Mouse (Mus musculus) erythroblast, adult 5-6 weeks (primary cell): ENCODE results near the gene Me1. TPM values are rescaled to one million over a fixed set of nuclear protein-coding genes. Genes with fewer than 3 reads are reported as not detected.

Experiments used
- ATAC-seq: replicated peaks from 2 replicates; pipeline ENCODE4 v1.8.0; 2016; ENCODE audit warnings: moderate number of reproducible peaks, mild to moderate bottlenecking, moderate TSS enrichment, inconsistent platforms; ENCODE audit not compliant: poor library complexity, low FRiP score, severe bottlenecking
- total RNA-seq, 2 experiments: library from RNA; stranded (forward) in 1 of 2; stranded (reverse) in 1 of 2; fragments of 150-400 nt in 1 of 2; fragments of 200-764, 138-1000 nt in 1 of 2; gene quantifications; 2 replicates each; pipeline versions ENCODE4 v1.2.3 to v1.2.4; 2015 to 2017; ENCODE audit warnings: low replicate concordance in 2 of 2

Me1 gene
- total RNA-seq, 2 experiments from 2014 or later, result 0.58 to 2.8 TPM

DNA sequence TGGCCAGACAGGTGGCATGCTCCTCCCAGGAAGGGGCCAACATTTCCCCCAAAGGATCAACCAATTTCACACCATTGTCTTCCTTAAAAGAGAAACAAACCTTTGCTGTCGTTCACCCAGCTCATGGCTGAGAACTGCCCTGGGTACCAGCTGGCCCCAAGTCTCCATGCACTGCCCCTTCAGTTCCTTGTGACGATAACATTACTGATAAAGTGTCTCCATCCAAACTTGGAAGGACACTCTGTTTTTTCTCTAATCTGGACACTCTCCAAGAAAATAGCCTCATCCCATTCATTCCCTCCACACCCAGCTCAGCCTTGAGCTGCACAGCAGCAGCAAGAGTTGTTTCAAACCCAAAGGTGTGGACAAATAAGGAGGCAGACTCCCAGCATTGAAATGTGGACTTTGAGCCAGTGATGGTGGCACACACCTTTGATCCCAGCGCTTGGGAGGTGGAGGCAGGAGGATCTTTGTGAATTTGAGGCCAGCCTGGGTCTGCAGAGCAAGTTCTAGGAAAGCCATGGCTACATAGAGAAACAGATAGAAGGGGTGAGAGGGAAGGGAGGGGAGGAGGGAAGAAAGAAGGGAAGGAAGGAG, 126.3 kb downstream of the Me1 start:
- ATAC-seq, result no peak

DNA sequence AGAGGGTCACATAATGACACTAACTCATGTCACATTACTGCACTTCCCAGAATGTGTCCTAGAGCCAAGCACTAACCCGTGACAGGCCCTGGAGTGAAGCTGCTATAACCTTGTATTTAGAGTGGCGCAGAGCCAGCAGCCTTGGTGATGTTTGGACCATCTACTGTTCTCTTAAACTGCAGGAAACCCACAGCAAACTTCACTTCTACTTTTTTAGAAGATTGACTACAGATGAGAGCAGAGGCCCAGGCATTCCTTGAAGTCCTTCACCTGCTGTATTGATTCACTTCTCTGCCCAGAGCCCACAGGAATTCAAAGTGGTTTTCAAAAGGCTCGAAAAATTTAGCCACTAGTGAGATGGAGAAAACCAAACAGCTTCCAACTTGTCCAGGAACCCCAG, 135.2 kb downstream of the Me1 start:
- ATAC-seq, result no peak

DNA sequence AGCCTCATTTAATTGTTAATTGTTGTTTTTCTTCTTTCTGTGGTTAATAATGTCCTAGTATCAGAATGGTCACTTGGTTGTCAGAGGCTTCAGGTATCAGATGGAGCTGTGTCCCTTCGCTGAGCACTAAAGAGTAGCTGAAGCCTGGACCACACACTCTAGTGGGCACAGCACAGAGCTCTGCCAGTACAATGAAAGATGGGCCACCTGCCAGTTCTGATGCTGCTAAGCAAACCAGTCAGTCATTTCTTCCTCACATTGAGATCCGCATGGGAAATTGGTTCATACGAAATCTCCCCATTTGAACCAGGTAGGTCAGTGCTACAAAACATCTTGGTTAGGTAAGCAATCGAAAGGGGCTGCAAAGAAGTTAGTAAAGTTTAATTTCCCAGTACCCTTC, 141.1 kb downstream of the Me1 start:
- ATAC-seq, result no peak

- no peak for ATAC-seq
These were observed 141.9 kb downstream of the Me1 start for GRCm38 (mm10) chr9:86553886-86554285.

DNA sequence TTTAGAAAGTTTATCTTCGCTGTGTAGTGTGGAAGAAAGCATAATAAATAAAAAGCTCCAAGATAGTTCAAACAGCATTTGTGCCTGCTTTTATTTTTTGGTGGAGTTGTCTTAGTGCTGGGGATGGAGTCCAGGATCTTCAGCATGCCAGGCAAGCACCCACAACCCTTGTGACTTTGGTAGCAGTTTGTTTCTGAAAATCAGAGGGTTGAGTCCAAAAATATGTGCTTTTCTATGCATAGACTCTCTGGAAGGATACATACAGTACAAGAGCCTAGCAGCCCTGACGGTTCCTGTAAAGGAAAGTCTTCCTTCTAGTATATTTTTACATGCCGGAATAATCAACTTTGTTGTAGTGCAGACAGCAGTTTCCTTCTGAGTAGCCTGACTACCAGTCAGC, 145.0 kb downstream of the Me1 start:
- ATAC-seq, result no peak

GRCm38 (mm10) chr9:86549637-86550162, 146.1 kb downstream of the Me1 start:
- no peak for ATAC-seq

- no peak for ATAC-seq
These were observed 151.2 kb downstream of the Me1 start for GRCm38 (mm10) chr9:86544559-86544958.

DNA sequence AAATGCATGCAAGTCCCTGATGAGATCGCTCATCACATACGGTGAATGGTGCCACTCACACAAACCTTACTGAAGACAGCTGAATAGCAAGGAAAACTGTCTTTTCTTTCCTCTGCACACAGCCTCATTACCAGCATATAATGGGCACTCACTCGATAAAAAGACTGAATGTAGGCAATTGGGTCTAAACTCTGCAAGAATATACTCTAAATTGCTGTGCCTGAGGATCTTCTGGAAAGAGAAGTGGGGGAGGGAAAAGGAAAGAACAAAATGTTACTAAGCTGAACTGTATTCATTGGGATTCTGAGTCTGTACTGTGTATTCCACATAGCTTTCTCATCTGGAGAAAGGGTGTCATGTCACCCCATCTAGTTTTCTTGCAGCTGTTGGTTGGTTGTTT, 152.3 kb downstream of the Me1 start:
- ATAC-seq, result no peak

DNA sequence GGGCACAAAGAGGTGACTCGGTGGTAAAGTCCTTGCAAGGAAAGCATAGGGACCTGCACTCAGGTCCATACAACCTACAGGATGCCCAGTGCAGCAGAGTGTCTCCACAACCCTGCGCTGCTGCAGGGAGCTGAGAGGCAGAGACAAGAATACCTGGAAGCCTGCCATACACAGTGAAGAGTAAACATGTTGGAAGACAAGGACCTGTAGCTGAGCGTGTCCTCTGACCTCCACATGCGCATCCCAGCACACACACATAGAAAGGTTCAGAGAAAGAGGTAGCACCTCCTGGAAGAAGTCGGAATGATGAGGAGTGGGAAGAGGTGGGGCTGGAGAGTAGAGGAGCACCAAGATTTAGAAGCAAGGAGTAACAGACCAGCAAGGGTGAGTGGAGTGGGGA, 161.7 kb downstream of the Me1 start:
- ATAC-seq, result no peak

Other genes starting within 250 kb of the Me1 start
- 1.5 and 4.2 TPM in 2 replicates for gene Ube2cbp, start 231.0 kb downstream of the Me1 start, total RNA-seq (2015; ENCODE audit: low replicate concordance)
- 0.98 and 2.0 TPM in 2 replicates for gene Ube2cbp, start 231.0 kb downstream of the Me1 start, total RNA-seq (2017; ENCODE audit: low replicate concordance)
- 5.6 and 5.8 TPM in 2 replicates for gene Dop1a, start 228.8 kb downstream of the Me1 start, total RNA-seq (2015; ENCODE audit: low replicate concordance)
- gene Dop1a, start 228.8 kb downstream of the Me1 start, total RNA-seq (2017; ENCODE audit: low replicate concordance), result 7.2 and 11.0 TPM in 2 replicates
- gene Pgm3, start 124.1 kb downstream of the Me1 start, total RNA-seq (2015; ENCODE audit: low replicate concordance), result 5.8 and 7.3 TPM in 2 replicates
- 1.8 and 2.7 TPM in 2 replicates for gene Pgm3, start 124.1 kb downstream of the Me1 start, total RNA-seq (2017; ENCODE audit: low replicate concordance)
- not detected in 2 replicates for gene Rwdd2a, start 124.0 kb downstream of the Me1 start, total RNA-seq (2015; ENCODE audit: low replicate concordance)
- 0.34 and 1.3 TPM in 2 replicates for gene Rwdd2a, start 124.0 kb downstream of the Me1 start, total RNA-seq (2017; ENCODE audit: low replicate concordance)
- not detected in 2 replicates for gene Prss35, start 47.7 kb upstream of the Me1 start, total RNA-seq (2015; ENCODE audit: low replicate concordance)
- gene Prss35, start 47.7 kb upstream of the Me1 start, total RNA-seq (2017; ENCODE audit: low replicate concordance), result not detected in 2 replicates
- gene Snap91, start 184.7 kb upstream of the Me1 start, total RNA-seq (2015; ENCODE audit: low replicate concordance), result not detected in 2 replicates
- gene Snap91, start 184.7 kb upstream of the Me1 start, total RNA-seq (2017; ENCODE audit: low replicate concordance), result not detected in 2 replicates